Mouse (Mus musculus) brain, adult 10 weeks (tissue): Measurements from ENCODE around the gene Il13ra2. TPM values are rescaled to one million over a fixed set of nuclear protein-coding genes. Genes with fewer than 3 reads are reported as not detected.

ENCODE experiments used
- polyA plus RNA-seq: library from polyadenylated mRNA; stranded (reverse); fragments of 350-450 nt; fragmentation: Illumina TruSeq; extraction: RNeasy Lipid Tissue Mini Kit (QIAGEN cat#74804); gene quantifications from one replicate; pipeline ENCODE4 v1.2.3, GENCODE M21; 2015; ENCODE audit warnings: low read depth, low replicate concordance

Il13ra2 gene
- polyA plus RNA-seq: not detected

GRCm38 (mm10) chrX:147429129-147429528 is at the start of gene Il13ra2:
Il13ra2 (minus strand) TSS chrX:147429192.

GRCm38 (mm10) chrX:147453610-147454009 is 24.6 kb upstream of the Il13ra2 start, which contains the start of gene Vmn1r239-ps:
Vmn1r239-ps (minus strand) TSS chrX:147453710.

Other genes starting within 250 kb of the Il13ra2 start
- not detected for gene Vmn1r239-ps, start 24.5 kb upstream of the Il13ra2 start, polyA plus RNA-seq
- gene Lrch2, start 124.9 kb upstream of the Il13ra2 start, polyA plus RNA-seq: 22.0 TPM